Comparison of ENCODE assay signal across 10 mouse cellular contexts in the genomic region with DNA sequence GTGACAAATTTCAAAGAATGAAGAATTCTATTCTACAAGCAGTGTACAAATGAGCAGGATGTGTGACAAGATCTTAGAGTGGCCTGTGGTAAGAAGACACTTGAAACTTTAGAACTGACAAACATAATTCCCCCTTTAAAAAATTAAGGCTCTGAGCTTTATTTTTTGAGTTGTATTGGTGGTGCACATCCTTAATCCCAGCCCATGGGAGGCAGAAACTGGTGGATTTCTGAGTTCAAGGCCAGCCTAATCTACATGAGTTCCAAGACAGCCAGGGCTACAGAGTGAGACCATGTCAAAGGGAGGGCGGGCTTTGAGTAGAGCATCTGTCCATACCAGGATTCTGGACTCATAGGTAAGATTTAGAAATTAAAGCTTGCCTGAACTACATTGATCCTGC. TPM values are rescaled to one million over a fixed set of nuclear protein-coding genes. Genes with fewer than 3 reads are reported as not detected.
DNase-seq lines count a peak whose midpoint lies in the region; ATAC-seq and TF ChIP-seq lines count a peak whose summit lies in the region.
"Had no signal": no experiment of that assay in that cellular context is flagged by ENCODE, and none has a peak within 500 bp of the region (broad histone marks: within the 10 kb centered on the region; RNA-seq: fewer than 3 reads in every experiment).

No protein-coding gene starts in this region.

- 0 out of 2 replicates have a peak overlapping the region, but pooled peaks have one; percentile 0 for H3K9ac ChIP-seq in kidney, embryonic 16.5 days (replicated peaks; ENCODE audit: low read length)
- peak overlapping the region; percentile 29 for H3K9ac ChIP-seq in intestine, embryonic 15.5 days
- H3K9ac ChIP-seq in neural tube, embryonic 13.5 days, result peak overlapping the region; percentile 53; the same call in 1 of the 2 replicates

- no peaks in the 10 kb centered on the region for H3K9me3 ChIP-seq in kidney, embryonic 16.5 days (ENCODE audit: low read length)
- H3K9me3 ChIP-seq in embryonic facial prominence, embryonic 10.5 days, result no peaks in the 10 kb centered on the region
- no peaks in the 10 kb centered on the region for H3K9me3 ChIP-seq in intestine, embryonic 15.5 days
- no peaks in the 10 kb centered on the region for H3K9me3 ChIP-seq in neural tube, embryonic 13.5 days

- no peaks in the 10 kb centered on the region for H3K27me3 ChIP-seq in kidney, embryonic 16.5 days (ENCODE audit: insufficient read depth, low read length)
- H3K27me3 ChIP-seq in kidney, adult 2 months (replicated peaks; ENCODE audit: control insufficient read depth, insufficient read depth, low read length), result no peaks in the 10 kb centered on the region
- no peaks in the 10 kb centered on the region for H3K27me3 ChIP-seq in embryonic facial prominence, embryonic 10.5 days (replicated peaks; ENCODE audit: low read depth, poor library complexity, severe bottlenecking)
- no peaks in the 10 kb centered on the region for H3K27me3 ChIP-seq in intestine, embryonic 15.5 days (replicated peaks)
- no peaks in the 10 kb centered on the region for H3K27me3 ChIP-seq in neural tube, embryonic 13.5 days

- no peak for TF ChIP-seq CTCF in kidney, adult 2 months (conservative IDR thresholded peaks at IDR 0.05; ENCODE audit: insufficient read depth, insufficient read length, low read depth, low read length)

- H3K36me3 ChIP-seq in kidney, embryonic 16.5 days (ENCODE audit: insufficient read depth, low read length), result no peaks in the 10 kb centered on the region
- H3K36me3 ChIP-seq in kidney, adult 2 months (ENCODE audit: control insufficient read depth, insufficient read depth, low read length), result no peaks in the 10 kb centered on the region
- peaks cover 18% of the 10 kb centered on the region for H3K36me3 ChIP-seq in embryonic facial prominence, embryonic 10.5 days (replicated peaks)
- no peaks in the 10 kb centered on the region for H3K36me3 ChIP-seq in intestine, embryonic 15.5 days
- H3K36me3 ChIP-seq in neural tube, embryonic 13.5 days, result no peaks in the 10 kb centered on the region

- no peak for ATAC-seq in kidney, embryonic 16.5 days (ENCODE audit: low FRiP score, low TSS enrichment)
- ATAC-seq in intestine, embryonic 15.5 days, result no peak
- ATAC-seq in neural tube, embryonic 13.5 days (ENCODE audit: low read depth), result no peak

- no peak for TF ChIP-seq POLR2A in kidney, adult 2 months (IDR thresholded peaks at IDR 0.05; ENCODE audit: low read depth, low read length)

- peak overlapping the region; percentile 82; the same call in 1 of the 2 replicates for H3K4me2 ChIP-seq in kidney, embryonic 16.5 days (replicated peaks; ENCODE audit: low read depth, low read length)
- peak overlapping the region; percentile 67 for H3K4me2 ChIP-seq in intestine, embryonic 15.5 days (replicated peaks)
- peak overlapping the region; percentile 89 for H3K4me2 ChIP-seq in neural tube, embryonic 13.5 days

- DNase-seq in kidney, adult 2 months, result no peak
- DNase-seq in embryonic facial prominence, embryonic 10.5 days (ENCODE audit: low spot score), result no peak
- no peak for DNase-seq in B cell, adult 2 months
- no peak for DNase-seq in ovary, postnatal 14 days (ENCODE audit: low spot score)
- no peak for DNase-seq in gastrocnemius, postnatal 25 days
- DNase-seq: embryo, embryonic 11 days; layer of hippocampus, adult 9-11 months had no signal

- 83% methylated on average over 1 of the region's 1 CpGs for WGBS in kidney, embryonic 16.5 days
- 92% methylated on average over 1 of the region's 1 CpGs for WGBS in kidney, adult 2 months
- WGBS in embryonic facial prominence, embryonic 10.5 days, result 91% methylated on average over 1 of the region's 1 CpGs
- 88% methylated on average over 1 of the region's 1 CpGs for WGBS in intestine, embryonic 15.5 days
- WGBS in neural tube, embryonic 13.5 days, result 88% methylated on average over 1 of the region's 1 CpGs

- peak overlapping the region; percentile 69; the same call in 1 of the 2 replicates for H3K4me3 ChIP-seq in kidney, embryonic 16.5 days (ENCODE audit: low read length)
- H3K4me3 ChIP-seq in kidney, adult 2 months (ENCODE audit: insufficient read depth, low read depth, low read length), result no peak overlapping the region
- H3K4me3 ChIP-seq in embryonic facial prominence, embryonic 10.5 days, result peak overlapping the region; percentile 85; the same call in 1 of the 2 replicates
- peak overlapping the region; percentile 79 for H3K4me3 ChIP-seq in intestine, embryonic 15.5 days (replicated peaks)
- H3K4me3 ChIP-seq in neural tube, embryonic 13.5 days, result no peak overlapping the region

- H3K27ac ChIP-seq in kidney, embryonic 16.5 days (ENCODE audit: low read length), result no peak overlapping the region
- no peak overlapping the region for H3K27ac ChIP-seq in kidney, adult 2 months (ENCODE audit: insufficient read depth, low read depth, low read length)
- H3K27ac ChIP-seq in embryonic facial prominence, embryonic 10.5 days (replicated peaks), result no peak overlapping the region
- no peak overlapping the region for H3K27ac ChIP-seq in intestine, embryonic 15.5 days
- no peak overlapping the region for H3K27ac ChIP-seq in neural tube, embryonic 13.5 days (replicated peaks)

- peaks cover 26% of the 10 kb centered on the region for H3K4me1 ChIP-seq in kidney, embryonic 16.5 days (ENCODE audit: insufficient read depth, low read length)
- H3K4me1 ChIP-seq in kidney, adult 2 months (ENCODE audit: control insufficient read depth, insufficient read depth, low read length), result peaks cover 9% of the 10 kb centered on the region; the same call in 1 of the 2 replicates
- H3K4me1 ChIP-seq in embryonic facial prominence, embryonic 10.5 days, result peaks cover 22% of the 10 kb centered on the region
- H3K4me1 ChIP-seq in intestine, embryonic 15.5 days (replicated peaks), result peaks cover 11% of the 10 kb centered on the region; the same call in 1 of the 2 replicates
- H3K4me1 ChIP-seq in neural tube, embryonic 13.5 days (replicated peaks), result peaks cover 38% of the 10 kb centered on the region

RNA-seq across cellular contexts. Expression of gene Adipor2, which starts 30.7 kb away (rescaled TPM):
- polyA plus RNA-seq in kidney, embryonic 16.5 days (2015; fragmentation: Nextera tagmentation; extraction: Ambion mirVana), result 45.2 and 45.4 TPM in 2 replicates
- polyA plus RNA-seq in kidney, adult 2 months (2012; rRNA removed), result 65.7 and 66.6 TPM in 2 replicates
- polyA plus RNA-seq in embryonic facial prominence, embryonic 10.5 days (2016; fragmentation: Nextera tagmentation; extraction: Ambion mirVana), result 30.9 and 32.0 TPM in 2 replicates
- polyA plus RNA-seq in intestine, embryonic 15.5 days (2015; fragmentation: Nextera tagmentation; extraction: Ambion mirVana), result 101 and 111 TPM in 2 replicates
- 33.4 and 39.2 TPM in 2 replicates for polyA plus RNA-seq in neural tube, embryonic 13.5 days (2015; fragmentation: Nextera tagmentation; extraction: Ambion mirVana)
- 10 to 100 TPM; 68.2 to 84.8 TPM for total RNA-seq in gastrocnemius, postnatal 25 days (2021)

RNA-seq across cellular contexts. Expression of gene Lrtm2, which starts 56.3 kb away (rescaled TPM):
- polyA plus RNA-seq in kidney, embryonic 16.5 days (2015; fragmentation: Nextera tagmentation; extraction: Ambion mirVana), result 0.13 and 0.49 TPM in 2 replicates
- polyA plus RNA-seq in kidney, adult 2 months (2012; rRNA removed), result 3.0 and 4.1 TPM in 2 replicates
- polyA plus RNA-seq in embryonic facial prominence, embryonic 10.5 days (2016; fragmentation: Nextera tagmentation; extraction: Ambion mirVana), result 0.04 TPM in 1 of 2 replicates, not detected in the other
- polyA plus RNA-seq in intestine, embryonic 15.5 days (2015; fragmentation: Nextera tagmentation; extraction: Ambion mirVana), result 0.29 and 0.49 TPM in 2 replicates
- 3.4 and 3.8 TPM in 2 replicates for polyA plus RNA-seq in neural tube, embryonic 13.5 days (2015; fragmentation: Nextera tagmentation; extraction: Ambion mirVana)
- 1 to 10 TPM in 1 of 2 experiments, under 1 TPM in 1; 0.15 to 3.1 TPM for total RNA-seq in gastrocnemius, postnatal 25 days (2021)

Comparison
In these comparisons a context has a peak if more than half of its experiments do, and no peak if none do; other contexts are left out.
1. H3K4me3 ChIP-seq: peak in kidney, embryonic 16.5 days (single experiment), embryonic facial prominence, embryonic 10.5 days (single experiment) and intestine, embryonic 15.5 days (single experiment); none in kidney, adult 2 months (single experiment) and neural tube, embryonic 13.5 days (single experiment).
2. H3K9ac ChIP-seq: peak in every context shown above with its lines; median percentile 53 in neural tube, embryonic 13.5 days; 29 in intestine, embryonic 15.5 days; 0 in kidney, embryonic 16.5 days.
3. Peak in every context shown above with its lines, with median percentiles within 50 percentile points of each other: H3K4me2 ChIP-seq.